Mouse (Mus musculus) testis, adult 2 months (tissue): ENCODE data around the gene Plch2. TPM values are rescaled to one million over a fixed set of nuclear protein-coding genes. Genes with fewer than 3 reads are reported as not detected.

Source experiments
- H3K27ac ChIP-seq: fragments of 200-500 bp; 2 replicates; pipeline ENCODE4 v1.5.1; 2012; ENCODE audit warnings: low read depth, low read length; ENCODE audit not compliant: control insufficient read depth, insufficient read depth
- H3K27me3 ChIP-seq: fragments of 200-500 bp; 2 replicates; pipeline ENCODE4 v1.6.1; 2012; ENCODE audit warnings: mild to moderate bottlenecking, low read length, moderate library complexity; ENCODE audit not compliant: control insufficient read depth, insufficient read depth
- H3K36me3 ChIP-seq: fragments of 200-500 bp; 2 replicates; pipeline ENCODE4 v1.6.1; 2012; ENCODE audit warnings: mild to moderate bottlenecking, low read length; ENCODE audit not compliant: control insufficient read depth, insufficient read depth
- H3K4me1 ChIP-seq: fragments of 200-500 bp; 2 replicates; pipeline ENCODE4 v1.6.1; 2012; ENCODE audit warnings: low read length; ENCODE audit not compliant: control insufficient read depth, insufficient read depth
- H3K4me3 ChIP-seq: fragments of 200-500 bp; 2 replicates; pipeline ENCODE4 v1.5.1; 2012; ENCODE audit warnings: low read depth, mild to moderate bottlenecking, low read length, moderate library complexity, mixed read lengths; ENCODE audit not compliant: control insufficient read depth
- CTCF ChIP-seq: fragments of 200-500 bp; IDR thresholded peaks from 2 replicates; pipeline ENCODE4 v1.5.1; 2012; ENCODE audit warnings: low read depth, mild to moderate bottlenecking, inconsistent platforms, low read length, moderate library complexity; ENCODE audit not compliant: control insufficient read depth, insufficient read depth, insufficient replicate concordance
- POLR2A ChIP-seq: fragments of 200-500 bp; IDR thresholded peaks from 2 replicates; pipeline ENCODE4 v1.6.1; 2012; ENCODE audit warnings: low read depth, mild to moderate bottlenecking, inconsistent platforms, low read length, moderate library complexity; ENCODE audit not compliant: control insufficient read depth
- polyA plus RNA-seq: library from polyadenylated mRNA; depleted of rRNA; stranded (reverse); fragments of >200 nt; gene quantifications from 2 replicates; pipeline ENCODE4 v1.2.3, GENCODE M21; 2012; rRNA removed

Plch2 gene
- polyA plus RNA-seq, 1 experiment = 1.9 TPM

DNA sequence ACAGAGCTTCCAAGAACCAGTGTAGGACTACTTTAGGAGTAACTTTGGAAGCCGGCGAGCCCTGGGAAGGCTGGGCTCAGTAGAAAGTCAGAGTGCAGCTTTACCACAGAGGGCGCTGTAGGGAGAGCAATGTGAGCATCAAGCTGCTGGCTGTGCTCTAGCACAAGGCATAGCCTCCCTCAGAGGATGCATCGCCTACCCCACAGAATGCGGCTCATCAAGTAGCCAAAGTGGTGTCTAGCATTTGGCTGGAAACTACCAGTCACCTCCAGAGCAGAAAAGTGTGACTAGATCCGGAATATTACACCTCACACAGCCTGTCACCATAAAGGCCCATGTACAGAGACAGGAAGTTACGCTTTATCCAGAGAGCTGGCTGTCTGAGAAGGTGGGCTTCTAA, 120.8 kb downstream of the Plch2 start:
- no peak overlapping the region for H3K4me3 ChIP-seq
- TF ChIP-seq CTCF (no peak), POLR2A (no peak)
- H3K27ac ChIP-seq = no peak overlapping the region
- H3K27me3 ChIP-seq = no peaks in the 10 kb centered on the region
- H3K4me1 ChIP-seq = no peaks in the 10 kb centered on the region
- no peaks in the 10 kb centered on the region for H3K36me3 ChIP-seq

- H3K4me1 ChIP-seq = no peaks in the 10 kb centered on the region
- no peaks in the 10 kb centered on the region for H3K36me3 ChIP-seq
- no peak overlapping the region for H3K27ac ChIP-seq
- TF ChIP-seq POLR2A = no peak
- no peak for TF ChIP-seq CTCF
- no peaks in the 10 kb centered on the region for H3K27me3 ChIP-seq
- H3K4me3 ChIP-seq = no peak overlapping the region
Observed at GRCm38 (mm10) chr4:154934800-154935199, 121.8 kb downstream of the Plch2 start.

DNA sequence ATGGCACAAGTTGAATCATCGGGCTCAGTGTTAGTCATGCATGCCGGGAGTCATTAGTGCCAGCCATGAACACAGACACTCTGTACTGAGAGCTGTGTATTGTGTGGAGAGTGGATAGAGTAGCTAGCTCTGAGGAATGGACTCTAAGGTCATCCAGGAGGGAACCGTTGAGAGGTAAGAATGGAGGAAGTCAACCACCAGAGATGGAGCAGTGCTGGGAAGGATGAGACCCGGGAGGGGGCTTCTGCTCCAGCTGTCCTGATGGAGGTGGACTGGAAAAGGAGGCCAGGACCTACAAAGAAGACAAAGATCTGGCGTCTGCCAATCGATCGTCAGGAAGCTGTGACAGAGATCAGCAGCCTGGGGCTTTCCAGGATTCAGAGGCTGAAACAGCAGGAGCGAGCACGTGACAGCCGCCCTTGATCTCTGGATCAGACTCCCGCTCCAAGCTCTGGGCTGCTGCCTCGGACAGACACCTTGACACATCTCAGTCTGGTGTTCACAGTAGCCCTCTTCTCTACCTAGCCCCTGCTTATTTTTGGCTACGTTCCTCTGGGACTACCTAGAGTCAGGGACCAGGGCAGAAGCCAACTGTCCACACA, 123.2 kb downstream of the Plch2 start:
- Histone ChIP-seq H3K27ac (no peak overlapping the region), H3K27me3 (no peaks in the 10 kb centered on the region)
- TF ChIP-seq CTCF (no peak), POLR2A (no peak)

More for the DNA sequence above, 123.2 kb downstream of the Plch2 start:
- Histone ChIP-seq H3K4me1 (no peaks in the 10 kb centered on the region), H3K4me3 (no peak overlapping the region), H3K36me3 (no peaks in the 10 kb centered on the region)

Other genes with a start within 250 kb of the Plch2 start
- gene Ttc34, start 219.3 kb downstream of the Plch2 start, polyA plus RNA-seq = 19.9 and 27.8 TPM in 2 replicates
- gene Mmel1, start 187.2 kb downstream of the Plch2 start, polyA plus RNA-seq = 111 and 124 TPM in 2 replicates
- gene Fam213b, start 157.6 kb downstream of the Plch2 start, polyA plus RNA-seq = 1.6 and 1.7 TPM in 2 replicates
- gene Tnfrsf14, start 128.2 kb downstream of the Plch2 start, polyA plus RNA-seq = 0.70 and 1.0 TPM in 2 replicates
- 0.57 and 0.65 TPM in 2 replicates for gene Hes5, start 95.9 kb downstream of the Plch2 start, polyA plus RNA-seq
- 16.7 TPM in 2 replicates for gene Pank4, start 92.7 kb downstream of the Plch2 start, polyA plus RNA-seq
- 3.1 and 3.5 TPM in 2 replicates for gene Pex10, start 10.2 kb upstream of the Plch2 start, polyA plus RNA-seq
- gene Rer1, start 29.6 kb upstream of the Plch2 start, polyA plus RNA-seq = 59.5 and 64.6 TPM in 2 replicates
- gene Morn1, start 29.8 kb upstream of the Plch2 start, polyA plus RNA-seq = 44.0 and 47.5 TPM in 2 replicates
- gene Ski, start 165.8 kb upstream of the Plch2 start, polyA plus RNA-seq = 5.0 and 6.4 TPM in 2 replicates
- 12.4 and 12.7 TPM in 2 replicates for gene Faap20, start 193.0 kb upstream of the Plch2 start, polyA plus RNA-seq